Mouse (Mus musculus): ENCODE results near the gene P2ry2. TPM values are rescaled to one million over a fixed set of nuclear protein-coding genes. Genes with fewer than 3 reads are reported as not detected.

P2ry2 gene
- 1.1 and 1.2 TPM in 2 replicates for polyA plus RNA-seq (2016; fragmentation: Nextera tagmentation; extraction: Ambion mirVana)

GRCm38 (mm10) chr7:101012541-101012940 is at the start of gene P2ry2:
TSS of gene P2ry2 (minus strand) at chr7:101012866.
- Histone ChIP-seq H3K27ac (ENCODE audit: poor library complexity, severe bottlenecking) (no peak within 1 kb of the TSS), H3K27me3 (replicated peaks) (peaks cover 66% of the 10 kb centered on the region), H3K4me1 (replicated peaks) (peaks cover 5% of the 10 kb centered on the region), H3K4me2 (peak within 1 kb of the TSS; percentile 88), H3K9me3 (replicated peaks) (no peaks in the 10 kb centered on the region), H3K36me3 (no peaks in the 10 kb centered on the region), H3K4me3 (peak within 1 kb of the TSS; percentile 55), H3K9ac (peak within 1 kb of the TSS; percentile 59)
- no peak for ATAC-seq (ENCODE audit: insufficient number of reproducible peaks, low FRiP score)
- 58% methylated on average over 4 of the region's 4 CpGs for WGBS

GRCm38 (mm10) chr7:101062246-101062645 is 49.6 kb upstream of the P2ry2 start:
- Histone ChIP-seq H3K27ac (ENCODE audit: poor library complexity, severe bottlenecking) (no peak overlapping the region), H3K4me2 (no peak overlapping the region), H3K4me1 (replicated peaks) (0 out of 2 replicates have a peak, but pooled peaks cover 7% of the 10 kb centered on the region), H3K27me3 (replicated peaks) (no peaks in the 10 kb centered on the region), H3K9me3 (replicated peaks) (no peaks in the 10 kb centered on the region), H3K9ac (no peak overlapping the region), H3K4me3 (no peak overlapping the region), H3K36me3 (no peaks in the 10 kb centered on the region)
- ATAC-seq (ENCODE audit: insufficient number of reproducible peaks, low FRiP score): no peak
- 71% methylated on average over 6 of the region's 6 CpGs for WGBS

DNA sequence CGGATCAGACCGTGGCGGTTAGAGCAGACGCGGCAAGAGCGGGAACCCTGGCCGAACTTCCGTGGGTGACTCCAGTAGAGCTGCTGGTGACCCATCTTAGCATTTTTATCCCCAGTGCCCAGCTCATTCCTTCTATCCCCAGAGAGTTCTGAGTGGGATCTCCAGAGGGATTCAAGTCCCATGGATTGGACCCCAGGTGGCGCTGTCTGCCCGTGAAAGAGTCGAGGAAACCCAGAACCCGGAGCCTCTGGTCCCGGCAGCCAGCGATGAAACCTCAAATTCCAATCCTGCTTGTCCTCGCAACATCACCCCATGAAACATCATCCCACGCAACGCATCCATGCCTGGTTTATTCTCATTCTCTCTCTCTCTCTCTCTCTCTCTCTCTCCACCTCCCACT is 48.7 kb upstream of the P2ry2 start:
- no peak overlapping the region for H3K4me3 ChIP-seq
- H3K9me3 ChIP-seq (replicated peaks): no peaks in the 10 kb centered on the region
- no peak for ATAC-seq (ENCODE audit: insufficient number of reproducible peaks, low FRiP score)
- no peaks in the 10 kb centered on the region for H3K36me3 ChIP-seq
- no peak overlapping the region for H3K9ac ChIP-seq
- H3K27ac ChIP-seq (ENCODE audit: poor library complexity, severe bottlenecking): no peak overlapping the region
- WGBS: 6% methylated on average over 17 of the region's 17 CpGs
- H3K4me1 ChIP-seq (replicated peaks): 0 out of 2 replicates have a peak, but pooled peaks cover 4% of the 10 kb centered on the region
- H3K27me3 ChIP-seq (replicated peaks): no peaks in the 10 kb centered on the region
- H3K4me2 ChIP-seq: peak overlapping the region; percentile 47

DNA sequence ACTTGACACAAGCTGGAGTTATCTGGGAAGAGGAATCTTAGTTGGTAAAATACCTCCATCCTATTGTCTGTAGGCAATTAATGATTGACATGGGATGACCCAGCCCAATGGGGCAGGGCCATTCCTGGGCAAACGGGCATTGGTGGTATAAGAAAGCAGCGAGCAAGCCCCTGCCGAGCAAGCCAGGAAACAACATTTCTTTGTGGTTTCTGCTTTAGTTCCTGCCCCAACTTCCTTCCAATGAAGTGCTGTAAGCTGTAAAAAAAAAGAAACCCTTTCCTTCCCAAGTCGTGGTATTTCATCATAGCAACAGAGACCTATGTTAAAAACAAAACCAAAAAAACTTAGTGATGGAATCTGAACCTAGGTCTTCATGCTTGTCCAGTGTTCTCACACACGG is 47.8 kb upstream of the P2ry2 start:
- 0 out of 2 replicates have a peak, but pooled peaks cover 4% of the 10 kb centered on the region for H3K4me1 ChIP-seq (replicated peaks)
- no peak for ATAC-seq (ENCODE audit: insufficient number of reproducible peaks, low FRiP score)
- H3K27me3 ChIP-seq (replicated peaks): no peaks in the 10 kb centered on the region
- H3K9ac ChIP-seq: no peak overlapping the region
- 54% methylated on average over 5 of the region's 5 CpGs for WGBS
- no peak overlapping the region for H3K4me2 ChIP-seq
- H3K9me3 ChIP-seq (replicated peaks): no peaks in the 10 kb centered on the region
- H3K27ac ChIP-seq (ENCODE audit: poor library complexity, severe bottlenecking): no peak overlapping the region
- no peaks in the 10 kb centered on the region for H3K36me3 ChIP-seq
- no peak overlapping the region for H3K4me3 ChIP-seq

DNA sequence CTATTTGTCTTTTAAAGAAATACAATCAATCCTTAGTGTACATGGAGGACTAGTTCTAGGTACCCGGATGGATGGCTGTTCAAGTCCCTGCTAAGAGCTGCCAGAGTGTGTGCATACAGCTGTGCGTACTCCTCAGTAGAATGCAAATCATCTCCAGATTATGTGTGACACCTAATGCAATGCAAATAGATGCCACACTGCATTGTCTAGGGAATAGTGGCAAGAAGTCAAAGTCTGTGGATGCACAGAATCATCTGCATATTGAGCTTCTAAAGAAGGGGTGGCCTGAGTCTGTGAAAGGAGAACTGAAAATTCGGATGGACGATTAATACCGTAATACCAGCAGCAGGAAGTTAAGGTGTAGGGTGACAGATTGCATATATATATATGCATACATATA is 46.5 kb upstream of the P2ry2 start:
- WGBS: 89% methylated on average over 5 of the region's 5 CpGs
- ATAC-seq (ENCODE audit: insufficient number of reproducible peaks, low FRiP score): no peak
- H3K9ac ChIP-seq: no peak overlapping the region
- no peak overlapping the region for H3K4me2 ChIP-seq
- H3K9me3 ChIP-seq (replicated peaks): no peaks in the 10 kb centered on the region
- H3K27ac ChIP-seq (ENCODE audit: poor library complexity, severe bottlenecking): no peak overlapping the region
- H3K27me3 ChIP-seq (replicated peaks): no peaks in the 10 kb centered on the region
- no peaks in the 10 kb centered on the region for H3K36me3 ChIP-seq
- H3K4me1 ChIP-seq (replicated peaks): 0 out of 2 replicates have a peak, but pooled peaks cover 4% of the 10 kb centered on the region
- H3K4me3 ChIP-seq: no peak overlapping the region

DNA sequence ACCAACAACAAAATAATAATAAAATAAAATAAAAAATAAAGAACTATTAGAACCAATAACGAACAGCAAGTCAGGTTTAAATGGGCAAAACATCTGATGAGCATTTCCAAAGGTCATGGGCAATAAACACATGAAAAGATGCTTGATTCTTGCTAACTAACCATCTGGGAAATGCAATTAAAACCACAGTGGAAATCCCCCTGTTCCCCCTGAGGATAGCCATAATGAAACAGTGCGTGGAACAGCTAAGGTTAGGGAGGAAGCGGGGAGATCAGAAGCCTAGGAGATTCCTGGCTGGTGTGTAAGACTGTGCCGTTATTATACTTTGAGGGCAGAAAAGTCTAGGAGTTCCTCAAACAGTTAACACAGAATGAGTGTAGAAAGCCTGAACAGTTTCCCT is 44.6 kb upstream of the P2ry2 start:
- no peak overlapping the region for H3K4me2 ChIP-seq
- ATAC-seq (ENCODE audit: insufficient number of reproducible peaks, low FRiP score): no peak
- 63% methylated on average over 4 of the region's 4 CpGs for WGBS
- H3K9ac ChIP-seq: no peak overlapping the region
- H3K36me3 ChIP-seq: no peaks in the 10 kb centered on the region
- H3K27me3 ChIP-seq (replicated peaks): no peaks in the 10 kb centered on the region
- peaks cover 4% of the 10 kb centered on the region; the same call in 1 of the 2 replicates for H3K4me1 ChIP-seq (replicated peaks)
- no peak overlapping the region for H3K4me3 ChIP-seq
- no peaks in the 10 kb centered on the region for H3K9me3 ChIP-seq (replicated peaks)
- no peak overlapping the region for H3K27ac ChIP-seq (ENCODE audit: poor library complexity, severe bottlenecking)

DNA sequence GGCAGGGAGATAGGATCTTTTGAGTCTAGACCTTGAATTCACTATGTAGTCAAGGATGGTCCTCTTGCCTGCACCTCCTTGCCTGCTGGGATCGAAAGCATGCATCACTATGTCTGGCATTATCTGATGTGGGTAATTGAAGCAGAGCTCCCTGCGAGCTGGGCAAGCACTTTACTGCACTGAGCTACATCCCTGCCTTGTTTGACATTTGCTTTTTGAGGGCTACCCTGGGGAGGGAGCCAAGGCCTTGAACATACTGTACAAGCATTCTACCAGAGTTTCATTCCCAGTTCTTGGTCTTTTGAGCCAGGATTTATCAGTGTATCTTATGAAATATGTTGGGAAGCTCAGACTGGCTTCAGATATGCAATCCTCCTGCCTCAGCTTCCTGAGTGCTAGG is 40.5 kb upstream of the P2ry2 start:
- H3K36me3 ChIP-seq: no peaks in the 10 kb centered on the region
- no peak overlapping the region for H3K27ac ChIP-seq (ENCODE audit: poor library complexity, severe bottlenecking)
- H3K27me3 ChIP-seq (replicated peaks): no peaks in the 10 kb centered on the region
- WGBS: 54% methylated on average over 2 of the region's 2 CpGs
- no peak overlapping the region for H3K9ac ChIP-seq
- H3K4me3 ChIP-seq: no peak overlapping the region
- ATAC-seq (ENCODE audit: insufficient number of reproducible peaks, low FRiP score): no peak
- no peak overlapping the region for H3K4me2 ChIP-seq
- no peaks in the 10 kb centered on the region for H3K9me3 ChIP-seq (replicated peaks)
- H3K4me1 ChIP-seq (replicated peaks): peaks cover 26% of the 10 kb centered on the region

GRCm38 (mm10) chr7:101051551-101052221 is 39.0 kb upstream of the P2ry2 start:
- Histone ChIP-seq H3K4me1 (replicated peaks) (peaks cover 26% of the 10 kb centered on the region), H3K27ac (ENCODE audit: poor library complexity, severe bottlenecking) (no peak overlapping the region), H3K9ac (no peak overlapping the region), H3K36me3 (no peaks in the 10 kb centered on the region), H3K4me3 (no peak overlapping the region), H3K9me3 (replicated peaks) (no peaks in the 10 kb centered on the region), H3K27me3 (replicated peaks) (no peaks in the 10 kb centered on the region), H3K4me2 (no peak overlapping the region)
- ATAC-seq (ENCODE audit: insufficient number of reproducible peaks, low FRiP score): peak; percentile 35; the same call in 1 of the 2 replicates
- WGBS: 17% methylated on average over 11 of the region's 11 CpGs

- Histone ChIP-seq H3K4me3 (no peak overlapping the region), H3K27me3 (replicated peaks) (no peaks in the 10 kb centered on the region), H3K9ac (no peak overlapping the region), H3K27ac (ENCODE audit: poor library complexity, severe bottlenecking) (no peak overlapping the region; the same call in 1 of the 2 replicates), H3K9me3 (replicated peaks) (no peaks in the 10 kb centered on the region), H3K4me1 (replicated peaks) (peaks cover 26% of the 10 kb centered on the region), H3K4me2 (no peak overlapping the region), H3K36me3 (no peaks in the 10 kb centered on the region)
- ATAC-seq (ENCODE audit: insufficient number of reproducible peaks, low FRiP score): peak; percentile 44; the same call in 1 of the 2 replicates
- 61% methylated on average over 13 of the region's 13 CpGs for WGBS
Measured at GRCm38 (mm10) chr7:101050724-101051550, 38.3 kb upstream of the P2ry2 start.

DNA sequence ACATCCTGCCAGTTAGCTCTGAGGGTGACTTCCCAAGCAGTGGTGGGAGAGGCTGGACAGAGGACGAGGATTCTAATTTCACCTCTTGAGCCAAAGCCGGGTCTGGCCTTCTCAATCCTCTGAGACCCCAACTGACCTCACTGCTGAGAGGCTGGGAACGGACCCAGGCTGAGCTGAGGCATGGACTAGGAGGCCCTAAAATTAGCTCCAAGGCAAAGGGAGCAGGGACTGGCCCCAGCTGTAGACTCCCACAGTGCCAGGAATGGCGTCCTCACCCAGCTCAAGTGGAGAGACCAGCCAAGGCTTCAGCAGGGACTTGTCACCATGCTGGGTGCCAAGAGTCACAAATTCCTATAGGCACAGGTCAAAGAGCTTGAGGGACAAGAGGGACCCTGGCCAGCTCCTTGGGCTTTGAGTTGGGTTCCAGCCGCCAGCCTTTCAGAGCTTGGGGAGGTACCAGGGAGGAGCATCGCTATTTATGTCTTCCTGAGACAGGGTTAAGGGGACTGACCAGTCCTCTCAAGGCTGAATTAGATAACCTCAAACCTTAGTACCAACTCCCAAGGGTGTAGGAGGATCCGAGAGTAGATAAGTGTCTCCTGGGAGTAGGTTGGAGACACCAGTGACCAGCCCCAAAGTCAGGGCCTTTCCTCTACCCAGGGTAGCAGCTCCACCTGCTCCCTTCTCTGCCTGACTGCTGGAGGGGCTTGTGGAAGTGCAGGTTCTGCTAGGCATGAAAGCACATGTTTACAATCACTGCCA is 36.8 kb upstream of the P2ry2 start:
- 60% methylated on average over 7 of the region's 7 CpGs for WGBS
- Histone ChIP-seq H3K4me1 (replicated peaks) (peaks cover 30% of the 10 kb centered on the region), H3K36me3 (no peaks in the 10 kb centered on the region), H3K27ac (ENCODE audit: poor library complexity, severe bottlenecking) (no peak overlapping the region), H3K27me3 (replicated peaks) (no peaks in the 10 kb centered on the region), H3K4me3 (no peak overlapping the region), H3K4me2 (no peak overlapping the region), H3K9ac (no peak overlapping the region), H3K9me3 (replicated peaks) (no peaks in the 10 kb centered on the region)
- ATAC-seq (ENCODE audit: insufficient number of reproducible peaks, low FRiP score): peak; percentile 27; the same call in 1 of the 2 replicates

GRCm38 (mm10) chr7:101048247-101048646 is 35.6 kb upstream of the P2ry2 start:
- Histone ChIP-seq H3K9me3 (replicated peaks) (no peaks in the 10 kb centered on the region), H3K4me2 (no peak overlapping the region), H3K4me3 (no peak overlapping the region), H3K27ac (ENCODE audit: poor library complexity, severe bottlenecking) (no peak overlapping the region), H3K9ac (no peak overlapping the region), H3K27me3 (replicated peaks) (no peaks in the 10 kb centered on the region), H3K4me1 (replicated peaks) (peaks cover 42% of the 10 kb centered on the region), H3K36me3 (no peaks in the 10 kb centered on the region)
- 73% methylated on average over 5 of the region's 5 CpGs for WGBS
- ATAC-seq (ENCODE audit: insufficient number of reproducible peaks, low FRiP score): no peak
